Mouse (Mus musculus) urinary bladder, adult 2 months (tissue): ENCODE measurements at regions not wholly inside any gene's neighbourhood (a gene's known extent, or its start where the extent isn't known, plus 50 kb on each side); places are given as distances from the start of the nearest gene placed in this dataset.

ENCODE experiments used
- DNase-seq: peaks from one replicate; pipeline ENCODE4 v3.0.0; 2022; ENCODE audit warnings: low spot score

DNA sequence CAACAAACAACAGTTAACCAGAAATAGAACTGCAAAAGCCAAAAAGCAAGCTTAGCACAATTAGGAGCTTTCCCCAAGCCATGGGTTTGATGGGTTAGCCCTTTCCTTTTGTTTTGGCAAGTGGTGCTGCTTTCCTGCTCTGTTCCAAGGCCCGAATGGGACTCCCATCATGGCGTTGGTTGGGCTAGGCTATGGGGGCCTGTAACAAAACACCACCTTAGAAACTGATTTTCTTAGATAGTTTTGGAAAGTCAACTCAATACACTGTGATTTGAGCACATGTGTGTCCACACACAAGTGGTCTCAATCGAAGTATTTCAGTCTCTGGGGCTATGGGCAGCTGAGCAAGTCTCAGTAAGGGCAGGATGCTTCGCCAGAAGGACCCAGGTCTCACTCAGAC is 470.5 kb upstream of the Kif2a start:
- DNase-seq: no peak

- no peak for DNase-seq
Observed at GRCm38 (mm10) chr13:107491423-107491822, 469.5 kb upstream of the Kif2a start.

DNA sequence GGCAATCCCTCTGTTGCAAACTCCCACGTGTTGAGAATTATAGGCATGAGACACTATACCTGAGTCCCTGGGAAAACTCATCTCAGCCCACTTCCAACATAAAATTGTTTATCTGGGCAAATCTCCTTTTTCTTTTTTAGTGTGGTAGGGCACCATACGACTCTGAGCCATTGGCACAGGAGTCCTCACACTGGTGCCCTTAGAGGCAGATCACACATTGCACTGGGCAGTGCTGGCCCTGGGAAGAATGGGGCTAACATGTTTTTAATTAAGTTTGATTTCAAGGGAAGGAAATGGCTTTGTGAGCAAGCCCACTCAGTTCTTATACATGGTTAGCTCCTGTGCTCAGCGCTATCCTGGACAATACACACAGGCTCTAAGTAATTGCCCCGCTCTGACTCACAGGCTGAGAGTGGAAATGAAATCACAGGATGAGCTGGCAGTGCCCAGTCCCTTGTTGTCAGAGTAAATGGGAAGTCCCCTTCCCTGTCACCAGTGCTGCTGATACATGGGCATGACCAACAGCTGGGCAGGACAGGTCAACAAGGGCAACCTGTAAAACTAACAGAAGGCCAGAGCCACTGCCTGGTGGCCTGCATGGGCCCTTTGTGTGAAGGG is 463.6 kb upstream of the Kif2a start:
- DNase-seq: no peak

DNA sequence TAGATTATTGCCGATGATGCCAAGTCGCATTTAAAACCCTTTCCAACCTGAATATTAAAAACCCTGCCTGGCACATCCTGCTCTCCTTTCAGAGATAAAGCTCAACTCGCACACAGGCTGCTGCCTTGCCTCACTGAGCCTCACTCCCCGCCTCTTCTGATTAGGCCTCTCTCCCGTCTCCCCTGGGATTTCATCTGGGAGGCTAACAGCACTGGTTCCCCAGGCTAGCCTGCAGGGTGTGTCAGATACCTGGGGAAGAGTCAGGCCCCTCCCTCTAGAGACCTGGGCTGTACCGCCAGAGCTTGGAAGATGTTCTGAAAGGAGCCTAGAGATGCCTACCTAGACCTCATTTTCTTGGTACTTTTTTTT is 462.7 kb upstream of the Kif2a start:
- no peak for DNase-seq

GRCm38 (mm10) chr13:107483967-107484629 is 462.2 kb upstream of the Kif2a start:
- no peak for DNase-seq

DNA sequence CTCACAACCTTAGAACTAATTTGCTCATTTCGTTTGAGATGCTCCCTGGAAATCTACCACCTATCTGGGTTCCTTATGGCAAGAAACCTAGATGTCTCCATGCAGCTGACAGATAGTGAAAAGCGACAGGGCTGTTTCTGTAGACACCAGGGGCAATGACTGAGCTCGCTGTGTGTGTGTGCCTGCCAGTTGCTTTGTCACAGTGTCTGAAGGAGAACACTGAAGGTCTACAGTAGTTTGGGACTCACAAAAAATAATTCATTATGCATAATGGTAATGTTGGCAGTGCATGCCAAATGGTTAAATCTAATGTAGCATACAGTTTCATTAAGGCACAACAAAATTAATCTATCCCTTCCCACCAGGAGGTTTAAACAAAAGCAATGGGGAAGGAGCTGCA is 453.2 kb upstream of the Kif2a start:
- DNase-seq: no peak

DNA sequence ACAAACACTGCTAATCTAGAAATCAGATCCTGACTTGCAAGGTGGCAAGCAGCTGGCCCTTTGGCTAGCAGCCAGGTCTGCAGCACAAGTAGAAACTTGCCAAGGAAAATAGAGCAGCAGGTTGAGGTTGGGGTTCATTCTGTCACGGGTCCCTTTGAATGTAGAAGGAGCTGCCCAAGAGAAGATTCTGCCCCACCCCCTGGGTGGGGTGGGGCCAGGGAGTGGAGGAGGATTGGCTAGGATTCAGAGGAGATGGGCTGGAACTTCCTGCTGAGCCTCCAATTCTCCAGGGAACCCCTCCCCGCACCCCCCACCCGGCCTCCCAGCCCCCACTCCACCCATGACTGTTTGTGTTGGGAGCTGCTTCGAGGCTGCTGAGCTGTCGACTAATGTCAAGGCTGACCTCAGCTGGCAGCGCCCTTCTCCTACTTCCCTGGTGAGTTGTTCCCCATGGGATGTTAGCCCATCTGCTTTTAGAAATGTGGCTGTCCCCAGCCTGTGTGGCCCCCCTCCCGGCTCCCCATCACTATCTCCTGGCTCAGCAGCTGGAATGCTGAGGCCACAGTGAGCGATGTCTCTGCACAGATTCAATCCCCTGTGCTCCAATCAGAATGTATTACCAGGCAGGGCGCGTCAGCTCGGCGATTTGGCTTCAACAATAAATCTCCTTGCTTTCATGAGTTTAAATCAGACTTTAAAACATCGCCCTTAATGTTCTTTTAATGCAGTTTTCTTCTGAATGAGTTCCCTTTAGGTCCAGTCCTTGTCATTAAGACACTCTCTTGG is 447.8 kb upstream of the Kif2a start:
- peak; percentile 59 for DNase-seq

DNA sequence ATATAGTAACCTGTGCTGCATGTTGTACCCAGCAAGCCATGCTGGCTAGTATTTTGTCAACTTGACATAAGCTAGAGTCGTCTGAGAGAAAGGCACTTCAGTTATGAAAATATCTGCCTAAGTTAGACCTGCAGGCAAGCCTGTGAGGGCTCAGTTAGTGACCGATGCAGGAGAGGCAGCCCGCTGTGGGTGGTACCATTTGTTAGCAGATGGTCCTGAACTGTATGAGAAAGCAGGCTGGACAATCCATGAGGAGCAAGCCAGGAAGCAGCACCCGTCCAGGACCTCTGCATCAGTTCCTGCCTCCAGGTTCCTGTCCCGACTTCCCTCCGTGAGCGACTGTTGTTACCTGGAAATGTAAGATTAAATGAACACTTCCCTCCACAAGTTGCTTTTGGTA is 440.9 kb upstream of the Kif2a start:
- DNase-seq: no peak

- no peak for DNase-seq
Observed at GRCm38 (mm10) chr13:107461048-107461912, 439.4 kb upstream of the Kif2a start.

GRCm38 (mm10) chr13:107458730-107459129 is 436.8 kb upstream of the Kif2a start:
- no peak for DNase-seq

GRCm38 (mm10) chr13:107457270-107457669 is 435.3 kb upstream of the Kif2a start:
- no peak for DNase-seq

- DNase-seq: no peak
Observed at GRCm38 (mm10) chr13:107456394-107456793, 434.5 kb upstream of the Kif2a start.

GRCm38 (mm10) chr13:107449598-107450179 is 427.8 kb upstream of the Kif2a start:
- no peak for DNase-seq

GRCm38 (mm10) chr13:107447813-107448212 is 425.9 kb upstream of the Kif2a start:
- DNase-seq: no peak

- no peak for DNase-seq
Observed at GRCm38 (mm10) chr13:107419363-107420155, 397.6 kb upstream of the Kif2a start.

GRCm38 (mm10) chr13:107410267-107410666 is 388.3 kb upstream of the Kif2a start:
- no peak for DNase-seq

- DNase-seq: no peak
Observed at GRCm38 (mm10) chr13:107407674-107408026, 385.7 kb upstream of the Kif2a start.

GRCm38 (mm10) chr13:107406977-107407673 is 385.2 kb upstream of the Kif2a start:
- DNase-seq: no peak

DNA sequence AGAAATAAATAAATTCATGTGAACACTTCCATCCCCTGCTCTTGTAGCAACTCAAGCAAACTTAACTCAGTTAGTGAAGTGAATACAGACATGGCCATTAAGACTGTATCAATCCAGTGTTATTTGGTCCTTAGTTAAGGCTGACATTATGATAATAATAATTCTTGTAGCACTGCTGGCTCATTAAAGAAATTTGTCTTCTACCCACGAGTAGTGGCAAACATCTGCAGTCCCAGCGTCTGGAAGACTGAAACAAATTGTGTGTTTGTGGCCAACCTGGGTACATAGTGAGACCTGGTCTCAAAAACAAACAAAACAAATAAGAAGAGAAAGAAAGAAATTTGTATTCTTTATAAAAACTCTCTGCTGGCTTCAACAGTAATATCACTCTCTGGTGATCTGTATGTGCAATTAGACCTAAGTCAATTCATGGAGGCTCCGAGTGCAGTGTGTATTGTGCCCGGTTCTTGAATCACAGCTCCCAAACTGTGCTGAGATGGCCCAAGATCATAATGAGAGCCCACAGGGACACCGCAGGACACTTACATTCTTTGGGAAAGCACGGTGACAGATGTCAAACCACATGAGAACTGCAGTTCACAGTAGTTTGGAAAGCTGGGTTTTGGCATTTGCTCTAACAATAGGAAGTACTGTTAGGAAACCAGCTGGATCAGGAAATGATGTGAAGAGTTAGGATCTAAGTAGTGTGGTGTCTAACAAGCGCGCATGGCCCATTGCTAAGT is 376.9 kb upstream of the Kif2a start:
- DNase-seq: no peak

- no peak for DNase-seq
Observed at GRCm38 (mm10) chr13:107396036-107396435, 374.1 kb upstream of the Kif2a start.
